Mouse (Mus musculus) CD4-positive, CD25-positive, alpha-beta regulatory T cell, adult 9 weeks (primary cell): ENCODE measurements around the gene Slc6a18. TPM values are rescaled to one million over a fixed set of nuclear protein-coding genes. Genes with fewer than 3 reads are reported as not detected.

Experiments used
- polyA plus RNA-seq: library from polyadenylated mRNA; unstranded; fragments of 100-300 nt; shearing (Covaris generic); gene quantifications from one replicate; pipeline ENCODE4 v1.2.1, GENCODE M21; 2017

Slc6a18 gene
- not detected for polyA plus RNA-seq

GRCm38 (mm10) chr13:73677853-73678252, at the start of gene Slc6a18:
Slc6a18 (minus strand) TSS chr13:73678023.

DNA sequence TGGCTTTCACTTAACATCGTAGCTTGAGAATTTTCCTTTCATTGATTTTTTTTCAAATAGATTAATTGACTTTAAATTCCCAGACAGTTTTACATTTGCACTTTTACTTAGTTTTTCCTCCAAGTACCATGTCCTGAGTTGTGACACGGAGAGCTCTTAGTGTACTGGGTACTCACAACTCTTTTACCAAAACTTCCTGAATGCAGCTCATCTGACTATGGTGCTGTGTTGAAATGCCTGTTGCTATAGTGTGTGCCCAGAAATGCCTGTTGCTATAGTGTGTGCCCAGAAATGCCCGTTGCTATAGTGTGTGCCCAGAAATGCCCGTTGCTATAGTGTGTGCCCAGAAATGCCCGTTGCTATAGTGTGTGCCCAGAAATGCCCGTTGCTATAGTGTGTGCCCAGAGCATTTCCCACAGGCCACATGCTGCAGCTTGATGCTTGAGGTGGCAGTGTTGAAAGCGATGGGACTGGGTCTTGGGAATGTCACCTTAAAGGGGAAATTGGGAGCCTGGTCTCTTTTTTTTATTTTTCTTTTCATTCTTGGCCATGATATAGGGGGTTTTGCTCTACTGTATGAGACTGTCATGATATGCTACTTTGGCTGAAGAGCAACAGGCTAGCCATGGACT, 27.0 kb upstream of the Slc6a18 start, which contains the start of gene Slc6a19:
Slc6a19 (minus strand) TSS at position 172 of the 632 bp plus-strand sequence.

GRCm38 (mm10) chr13:73626745-73627549, 50.9 kb downstream of the Slc6a18 start, which contains the start of gene Tert:
Tert (plus strand) TSS chr13:73626911.

Other genes starting within 250 kb of the Slc6a18 start
- gene Lpcat1, start 210.8 kb downstream of the Slc6a18 start, polyA plus RNA-seq = 23.9 TPM
- gene Slc6a3, start 141.3 kb downstream of the Slc6a18 start, polyA plus RNA-seq = not detected
- gene Clptm1l, start 74.0 kb downstream of the Slc6a18 start, polyA plus RNA-seq = 14.3 TPM
- gene Tert, start 51.1 kb downstream of the Slc6a18 start, polyA plus RNA-seq = 8.1 TPM
- gene Slc6a19, start 26.8 kb upstream of the Slc6a18 start, polyA plus RNA-seq = not detected
- gene Slc12a7, start 55.1 kb upstream of the Slc6a18 start, polyA plus RNA-seq = 119 TPM
- 0.37 TPM for gene Nkd2, start 169.6 kb upstream of the Slc6a18 start, polyA plus RNA-seq